Mouse (Mus musculus) heart, embryonic 12.5 days (tissue): ENCODE results near the gene Plpp6. TPM values are rescaled to one million over a fixed set of nuclear protein-coding genes. Genes with fewer than 3 reads are reported as not detected.

Experiments used
- ATAC-seq: fragments of 200-750 bp; cut with Nextera tagmentation; 2 replicates; pipeline ENCODE4 v1.8.0; 2017; ENCODE audit warnings: moderate TSS enrichment, moderate library complexity; ENCODE audit not compliant: insufficient number of reproducible peaks, low FRiP score
- H3K27ac ChIP-seq: fragments of 300-500 bp; sonication (generic); 2 replicates; pipeline ENCODE4 v1.5.1; 2016; ENCODE audit warnings: mild to moderate bottlenecking, moderate library complexity; ENCODE audit not compliant: poor library complexity, severe bottlenecking
- H3K27me3 ChIP-seq: fragments of 300-500 bp; sonication (generic); replicated peaks from 2 replicates; pipeline ENCODE4 v1.6.1; 2016; ENCODE audit warnings: mild to moderate bottlenecking, moderate library complexity
- H3K36me3 ChIP-seq: fragments of 300-500 bp; sonication (generic); 2 replicates; pipeline ENCODE4 v1.6.1; 2016; ENCODE audit warnings: mild to moderate bottlenecking, moderate library complexity
- H3K4me1 ChIP-seq: fragments of 300-500 bp; sonication (generic); replicated peaks from 2 replicates; pipeline ENCODE4 v1.6.1; 2016; ENCODE audit warnings: mild to moderate bottlenecking
- H3K4me2 ChIP-seq: fragments of 300-500 bp; sonication (generic); 2 replicates; pipeline ENCODE4 v1.6.1; 2016; ENCODE audit warnings: mild to moderate bottlenecking, moderate library complexity
- H3K4me3 ChIP-seq: fragments of 300-500 bp; sonication (generic); 2 replicates; pipeline ENCODE4 v1.5.1; 2016; ENCODE audit warnings: mild to moderate bottlenecking
- H3K9ac ChIP-seq: fragments of 300-500 bp; sonication (generic); 2 replicates; pipeline ENCODE4 v1.6.1; 2016; ENCODE audit warnings: mild to moderate bottlenecking, moderate library complexity
- H3K9me3 ChIP-seq: fragments of 300-500 bp; sonication (generic); replicated peaks from 2 replicates; pipeline ENCODE4 v1.6.1; 2016; ENCODE audit warnings: mild to moderate bottlenecking, moderate library complexity
- WGBS: fragments of 180-500 bp; shearing (Covaris S2); methylation state at CpG from one replicate; pipeline ENCODE4 v1.1.7; 2016; 5-methylcytosine and 5-hydroxymethylcytosine counted together
- polyA plus RNA-seq: library from polyadenylated mRNA; unstranded; fragments of >200 nt; fragmentation: Nextera tagmentation; extraction: Ambion mirVana; gene quantifications from 2 replicates; pipeline ENCODE4 v1.2.1, GENCODE M21; 2016

Plpp6 gene
- polyA plus RNA-seq, 1 experiment from 2014 or later, result 9.3 TPM

- Histone ChIP-seq H3K9ac (no peak overlapping the region), H3K9me3 (peaks cover 6% of the 10 kb centered on the region; the same call in 1 of the 2 replicates), H3K27me3 (no peaks in the 10 kb centered on the region), H3K4me2 (no peak overlapping the region), H3K4me3 (no peak overlapping the region), H3K27ac (no peak overlapping the region), H3K4me1 (peaks cover 9% of the 10 kb centered on the region), H3K36me3 (no peaks in the 10 kb centered on the region)
- no peak for ATAC-seq
- 8% methylated on average over 4 of the region's 4 CpGs for WGBS
Measured at GRCm38 (mm10) chr19:28946782-28947181, 17.0 kb upstream of the Plpp6 start.

DNA sequence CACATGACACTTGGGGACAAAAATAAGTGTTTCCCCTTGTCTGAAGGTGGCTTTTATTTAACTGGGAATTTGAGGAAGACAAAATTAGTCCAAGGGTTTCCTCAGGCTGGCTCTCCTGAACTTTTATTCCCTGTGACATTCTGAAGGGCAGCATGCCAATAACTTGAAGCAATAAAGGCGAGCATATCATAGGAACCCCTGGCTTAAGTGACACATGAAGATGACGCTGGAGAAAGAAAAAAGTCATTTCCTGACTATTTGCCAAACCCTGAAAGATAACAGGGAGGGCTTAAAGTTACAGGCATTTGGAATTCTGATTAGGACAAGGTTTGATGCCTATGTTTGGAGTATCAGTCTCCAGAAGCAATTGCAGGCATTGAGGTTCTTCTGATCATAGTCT, 16.4 kb upstream of the Plpp6 start:
- Histone ChIP-seq H3K4me3 (no peak overlapping the region), H3K4me2 (no peak overlapping the region), H3K27ac (no peak overlapping the region), H3K36me3 (no peaks in the 10 kb centered on the region), H3K27me3 (no peaks in the 10 kb centered on the region), H3K4me1 (peaks cover 9% of the 10 kb centered on the region), H3K9me3 (peaks cover 6% of the 10 kb centered on the region; the same call in 1 of the 2 replicates), H3K9ac (no peak overlapping the region)
- 31% methylated on average over 2 of the region's 2 CpGs for WGBS
- ATAC-seq, result no peak

DNA sequence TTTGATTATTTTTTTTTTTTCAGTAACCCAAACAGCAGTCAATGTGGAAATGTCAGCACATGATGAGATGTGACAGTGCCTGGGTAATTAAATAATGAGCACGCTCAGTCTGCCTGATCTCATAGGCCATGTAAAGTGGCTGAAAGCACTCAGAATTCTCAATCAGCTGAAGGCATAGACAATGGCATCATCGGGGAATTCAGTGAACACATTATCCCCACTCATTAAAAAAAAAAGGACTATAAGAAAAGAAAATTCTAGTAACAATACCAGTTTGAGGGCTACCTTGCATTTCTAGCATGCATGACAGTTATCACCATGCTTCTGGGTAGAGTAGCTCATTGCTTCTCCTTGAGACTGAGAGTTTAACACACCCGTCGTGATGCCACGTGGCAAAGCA, 12.5 kb upstream of the Plpp6 start:
- Histone ChIP-seq H3K36me3 (no peaks in the 10 kb centered on the region), H3K9me3 (peaks cover 6% of the 10 kb centered on the region; the same call in 1 of the 2 replicates), H3K27ac (no peak overlapping the region), H3K4me1 (peaks cover 9% of the 10 kb centered on the region), H3K4me2 (no peak overlapping the region), H3K27me3 (no peaks in the 10 kb centered on the region), H3K9ac (no peak overlapping the region), H3K4me3 (no peak overlapping the region)
- 80% methylated on average over 5 of the region's 5 CpGs for WGBS
- ATAC-seq, result no peak

- Histone ChIP-seq H3K27ac (peak overlapping the region; percentile 81), H3K9me3 (no peaks in the 10 kb centered on the region), H3K36me3 (no peaks in the 10 kb centered on the region), H3K9ac (peak overlapping the region; percentile 95), H3K4me1 (peaks cover 29% of the 10 kb centered on the region), H3K4me3 (peak overlapping the region; percentile 97; the same call in 1 of the 2 replicates), H3K27me3 (no peaks in the 10 kb centered on the region), H3K4me2 (peak overlapping the region; percentile 90)
- 39% methylated on average over 3 of the region's 3 CpGs for WGBS
- no peak for ATAC-seq
Measured at GRCm38 (mm10) chr19:28963113-28963512, 640 bp upstream of the Plpp6 start.

DNA sequence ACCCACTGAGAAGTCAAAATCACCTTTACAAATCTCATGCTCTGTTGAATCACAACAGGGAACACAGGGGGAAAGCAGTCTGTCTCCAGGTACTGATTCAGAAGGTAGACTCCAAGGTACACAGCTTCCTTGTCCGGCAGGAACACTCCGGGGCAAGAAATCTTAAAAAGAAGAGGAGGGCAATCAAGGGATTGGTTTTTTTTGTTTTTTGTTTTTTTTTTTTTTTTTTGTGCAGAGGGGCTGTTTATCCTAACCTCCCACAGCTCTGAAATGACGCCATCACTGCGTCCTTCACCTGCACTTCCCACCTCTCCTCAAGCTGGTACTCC, 276 bp upstream of the Plpp6 start:
- no peak for ATAC-seq
- Histone ChIP-seq H3K27ac (peak overlapping the region; percentile 81), H3K27me3 (no peaks in the 10 kb centered on the region), H3K4me3 (peak overlapping the region; percentile 97), H3K4me1 (peaks cover 29% of the 10 kb centered on the region), H3K9ac (peak overlapping the region; percentile 95), H3K9me3 (no peaks in the 10 kb centered on the region), H3K36me3 (no peaks in the 10 kb centered on the region), H3K4me2 (peak overlapping the region; percentile 90)
- WGBS, result 6% methylated on average over 4 of the region's 4 CpGs

DNA sequence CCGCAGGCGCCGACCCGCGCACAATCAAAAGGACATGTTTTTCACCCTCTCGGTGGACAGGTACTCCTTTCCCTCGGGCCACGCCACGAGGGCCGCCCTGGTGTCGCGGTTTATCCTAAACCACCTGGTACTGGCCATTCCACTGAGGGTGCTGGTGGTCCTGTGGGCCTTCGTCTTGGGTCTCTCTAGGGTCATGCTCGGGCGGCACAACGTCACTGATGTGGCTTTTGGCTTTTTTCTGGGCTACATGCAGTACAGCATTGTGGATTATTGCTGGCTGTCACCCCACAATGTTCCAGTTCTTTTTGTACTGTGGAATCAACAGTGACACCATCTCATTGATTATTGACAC, 775 bp downstream of the Plpp6 start:
- Histone ChIP-seq H3K9ac (peak overlapping the region; percentile 95), H3K27me3 (no peaks in the 10 kb centered on the region), H3K36me3 (no peaks in the 10 kb centered on the region), H3K27ac (no peak overlapping the region), H3K4me2 (peak overlapping the region; percentile 90), H3K9me3 (no peaks in the 10 kb centered on the region), H3K4me1 (peaks cover 29% of the 10 kb centered on the region), H3K4me3 (peak overlapping the region; percentile 97)
- ATAC-seq, result no peak; the same call in 1 of the 2 replicates
- 9% methylated on average over 16 of the region's 16 CpGs for WGBS

DNA sequence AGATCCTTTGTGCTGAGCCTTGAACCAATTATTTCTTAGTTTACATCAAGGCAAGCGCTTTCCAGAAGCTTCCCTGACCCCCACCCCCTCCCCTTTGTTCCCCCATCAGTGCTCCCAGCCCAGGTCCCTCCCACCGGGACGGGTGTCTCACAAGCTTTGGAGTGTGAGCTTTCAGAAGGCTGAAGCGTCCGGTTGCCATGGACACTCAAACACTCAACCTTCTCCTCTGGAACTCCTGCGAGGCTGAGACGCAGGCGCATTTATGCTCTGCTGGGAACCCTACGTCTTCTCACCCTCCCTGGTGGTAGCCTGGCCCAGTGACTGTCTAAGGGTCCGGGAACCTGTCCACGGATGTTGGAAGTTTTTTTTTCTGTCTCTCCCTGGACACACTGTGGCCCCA, 3.9 kb downstream of the Plpp6 start, which contains the start of gene 4430402I18Rik:
4430402I18Rik (minus strand) TSS at position 149 of the 400 bp plus-strand sequence.
- no peak within 1 kb of the TSS for H3K9ac ChIP-seq
- H3K4me3 ChIP-seq, result no peak within 1 kb of the TSS
- no peak within 1 kb of the TSS for H3K27ac ChIP-seq
- no peaks in the 10 kb centered on the region for H3K36me3 ChIP-seq
- no peaks in the 10 kb centered on the region for H3K27me3 ChIP-seq
- no peak for ATAC-seq
- H3K4me1 ChIP-seq, result peaks cover 26% of the 10 kb centered on the region
- H3K9me3 ChIP-seq, result no peaks in the 10 kb centered on the region
- H3K4me2 ChIP-seq, result peak within 1 kb of the TSS; percentile 51
- WGBS, result 9% methylated on average over 11 of the region's 11 CpGs

DNA sequence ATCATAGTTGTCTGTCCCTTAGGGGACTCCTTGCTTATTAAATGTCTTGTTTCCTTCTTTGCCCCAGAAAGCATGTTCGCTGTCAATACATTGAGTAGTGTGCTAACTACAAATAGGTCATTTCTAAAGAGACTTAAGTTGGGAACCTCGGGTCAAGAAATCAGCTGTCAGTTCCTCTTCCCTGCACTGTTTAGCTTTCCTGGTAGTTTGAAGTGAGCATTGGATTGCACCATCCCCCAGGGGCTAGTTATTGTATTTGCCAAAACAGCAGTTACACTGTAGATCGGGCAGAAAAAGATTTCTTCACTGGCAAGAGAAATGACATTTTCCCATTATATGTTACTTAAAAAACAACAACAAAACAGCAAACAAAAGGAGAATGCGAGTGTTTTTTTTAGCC, 4.4 kb downstream of the Plpp6 start:
- Histone ChIP-seq H3K4me1 (peaks cover 24% of the 10 kb centered on the region), H3K4me3 (no peak overlapping the region), H3K27ac (no peak overlapping the region), H3K9me3 (no peaks in the 10 kb centered on the region), H3K4me2 (no peak overlapping the region), H3K27me3 (no peaks in the 10 kb centered on the region), H3K36me3 (no peaks in the 10 kb centered on the region), H3K9ac (no peak overlapping the region)
- WGBS, result 71% methylated on average over 4 of the region's 4 CpGs
- ATAC-seq, result no peak

GRCm38 (mm10) chr19:28969231-28969630, 5.5 kb downstream of the Plpp6 start:
- no peak for ATAC-seq
- Histone ChIP-seq H3K4me3 (no peak overlapping the region), H3K9ac (no peak overlapping the region), H3K27ac (no peak overlapping the region), H3K27me3 (no peaks in the 10 kb centered on the region), H3K4me1 (peaks cover 21% of the 10 kb centered on the region), H3K9me3 (no peaks in the 10 kb centered on the region), H3K36me3 (no peaks in the 10 kb centered on the region), H3K4me2 (no peak overlapping the region)
- WGBS, result 75% methylated on average over 5 of the region's 5 CpGs

DNA sequence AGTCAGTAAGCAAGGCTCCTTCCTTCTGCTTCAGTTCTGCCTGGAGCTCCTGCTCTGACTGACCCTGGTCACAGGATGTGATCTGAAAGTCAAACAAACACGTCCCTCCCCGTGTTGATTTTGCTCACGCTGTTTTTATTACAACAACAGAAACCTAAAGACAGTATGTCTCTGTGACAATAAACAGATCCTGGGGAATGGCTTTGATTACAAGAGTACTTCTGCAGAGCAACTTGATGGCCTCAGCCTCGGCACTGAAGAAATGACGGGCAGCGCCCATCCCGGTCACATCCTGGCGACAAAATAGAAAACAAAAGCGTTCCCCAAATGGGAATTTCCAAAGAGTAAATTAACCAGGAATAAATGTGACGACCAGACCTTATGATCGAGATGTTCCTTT, 6.5 kb downstream of the Plpp6 start:
- 51% methylated on average over 11 of the region's 11 CpGs for WGBS

GRCm38 (mm10) chr19:28974862-28975611, 11.3 kb downstream of the Plpp6 start:
- peak overlapping the region; percentile 66 for H3K9ac ChIP-seq
- WGBS, result 16% methylated on average over 35 of the region's 35 CpGs

More for the DNA sequence above, 6.5 kb downstream of the Plpp6 start:
- Histone ChIP-seq H3K4me1 (peaks cover 19% of the 10 kb centered on the region), H3K27ac (no peak overlapping the region), H3K4me2 (no peak overlapping the region; the same call in 1 of the 2 replicates), H3K9ac (no peak overlapping the region), H3K4me3 (no peak overlapping the region), H3K27me3 (peaks cover 4% of the 10 kb centered on the region; the same call in 1 of the 2 replicates), H3K9me3 (no peaks in the 10 kb centered on the region), H3K36me3 (no peaks in the 10 kb centered on the region)
- no peak for ATAC-seq

GRCm38 (mm10) chr19:28982617-28983016, 18.9 kb downstream of the Plpp6 start:
- no peaks in the 10 kb centered on the region for H3K36me3 ChIP-seq
- H3K9me3 ChIP-seq, result no peaks in the 10 kb centered on the region
- no peaks in the 10 kb centered on the region for H3K4me1 ChIP-seq
- H3K4me3 ChIP-seq, result no peak overlapping the region
- H3K27me3 ChIP-seq, result no peaks in the 10 kb centered on the region
- ATAC-seq, result no peak
- H3K4me2 ChIP-seq, result no peak overlapping the region
- H3K9ac ChIP-seq, result no peak overlapping the region
- H3K27ac ChIP-seq, result no peak overlapping the region
- WGBS, result 72% methylated on average over 7 of the region's 7 CpGs

More at GRCm38 (mm10) chr19:28974862-28975611, 11.3 kb downstream of the Plpp6 start:
- no peak overlapping the region for H3K27ac ChIP-seq
- no peak for ATAC-seq
- peaks cover 4% of the 10 kb centered on the region; the same call in 1 of the 2 replicates for H3K27me3 ChIP-seq
- peak overlapping the region; percentile 47 for H3K4me3 ChIP-seq
- H3K36me3 ChIP-seq, result no peaks in the 10 kb centered on the region
- H3K9me3 ChIP-seq, result no peaks in the 10 kb centered on the region
- peak overlapping the region; percentile 85 for H3K4me2 ChIP-seq
- peaks cover 7% of the 10 kb centered on the region; the same call in 1 of the 2 replicates for H3K4me1 ChIP-seq
